Mouse (Mus musculus) lung, postnatal 10 days (tissue): ENCODE data around the gene Il2rg.
A peak's percentile ranks its signal among the peaks of the same experiment; 100 is the strongest.

Experiments used
- DNase-seq: peaks from one replicate; pipeline ENCODE4 v3.0.0; 2021

Gene Il2rg

GRCm38 (mm10) chrX:101268025-101268754 lies at the start of gene Il2rg:
Il2rg (minus strand) TSS chrX:101268255.
- DNase-seq, result peak; percentile 18

- no peak for DNase-seq
Observed at GRCm38 (mm10) chrX:101313625-101314359, 45.7 kb upstream of the Il2rg start.

GRCm38 (mm10) chrX:101309299-101309698 lies 41.2 kb upstream of the Il2rg start:
- no peak for DNase-seq

GRCm38 (mm10) chrX:101304646-101305045 lies 36.6 kb upstream of the Il2rg start:
- no peak for DNase-seq

- no peak for DNase-seq
Observed at GRCm38 (mm10) chrX:101301654-101302053, 33.6 kb upstream of the Il2rg start.

- peak; percentile 22 for DNase-seq
Observed at GRCm38 (mm10) chrX:101300427-101301030, 32.5 kb upstream of the Il2rg start.

GRCm38 (mm10) chrX:101299473-101300426 lies 31.7 kb upstream of the Il2rg start:
- DNase-seq, result peak; percentile 4

GRCm38 (mm10) chrX:101299055-101299454 lies 31.0 kb upstream of the Il2rg start, which contains the start of gene Nlgn3:
Nlgn3 (plus strand) TSS chrX:101299168.
- peak; percentile 3 for DNase-seq

- no peak for DNase-seq
Observed at GRCm38 (mm10) chrX:101290111-101290510, 22.1 kb upstream of the Il2rg start.

GRCm38 (mm10) chrX:101289037-101289436 lies 21.0 kb upstream of the Il2rg start:
- no peak for DNase-seq

GRCm38 (mm10) chrX:101288432-101288831 lies 20.4 kb upstream of the Il2rg start:
- no peak for DNase-seq

- no peak for DNase-seq
Observed at GRCm38 (mm10) chrX:101287543-101287942, 19.5 kb upstream of the Il2rg start.

- no peak for DNase-seq
Observed at GRCm38 (mm10) chrX:101285953-101286670, 18.1 kb upstream of the Il2rg start.

- peak; percentile 64 for DNase-seq
Observed at GRCm38 (mm10) chrX:101285534-101285933, 17.5 kb upstream of the Il2rg start.

- no peak for DNase-seq
Observed at GRCm38 (mm10) chrX:101282813-101283212, 14.8 kb upstream of the Il2rg start.

- peak; percentile 95 for DNase-seq
Observed at GRCm38 (mm10) chrX:101273875-101274738, 6.1 kb upstream of the Il2rg start, which contains the start of gene Med12. Med12 (plus strand) TSS chrX:101274030.

GRCm38 (mm10) chrX:101273410-101273809 lies 5.4 kb upstream of the Il2rg start:
- no peak for DNase-seq

GRCm38 (mm10) chrX:101268755-101269124 lies 685 bp upstream of the Il2rg start, which contains the start of gene Gm20489:
Gm20489 (minus strand) TSS chrX:101269023.
- no peak for DNase-seq

GRCm38 (mm10) chrX:101266631-101267030 lies 1.4 kb downstream of the Il2rg start:
- no peak for DNase-seq

GRCm38 (mm10) chrX:101263892-101264291 lies 4.2 kb downstream of the Il2rg start, which contains the start of gene Gm614:
Gm614 (minus strand) TSS chrX:101263992.
- DNase-seq, result no peak
